Mouse (Mus musculus) testis, postnatal 14 days (tissue): ENCODE measurements around the gene Hoxd10.

Source experiments
- DNase-seq: peaks from one replicate; pipeline ENCODE4 v3.0.0; 2021; ENCODE audit warnings: low spot score

Hoxd10 gene

GRCm38 (mm10) chr2:74696442-74697335 lies 5.0 kb downstream of the Hoxd10 start:
- no peak for DNase-seq

DNA sequence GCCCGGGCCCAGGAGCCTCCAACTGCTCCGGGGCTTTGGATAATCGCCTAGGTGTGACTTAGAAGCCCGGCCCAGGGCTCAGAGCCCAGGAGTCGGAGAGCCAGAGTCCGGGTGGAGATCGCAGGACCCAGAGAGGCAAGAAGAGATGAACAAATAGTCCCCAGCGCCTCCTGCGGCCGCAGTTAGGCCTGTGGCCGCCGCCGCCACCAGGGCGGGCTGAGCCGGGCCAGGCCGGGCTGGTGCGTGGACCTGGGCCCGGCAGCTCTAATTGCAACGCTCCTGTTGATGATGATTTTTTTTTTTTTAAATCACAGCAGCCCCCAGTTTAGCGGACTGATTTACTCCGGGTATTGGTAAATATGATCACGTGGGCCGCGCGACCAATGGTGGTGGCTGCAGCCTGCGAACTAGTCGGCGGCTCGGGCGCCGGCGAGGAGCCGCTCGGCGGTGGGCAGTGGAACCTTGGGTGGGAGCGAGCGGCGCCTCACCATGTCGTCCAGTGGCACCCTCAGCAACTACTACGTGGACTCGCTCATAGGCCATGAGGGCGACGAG lies 5.9 kb downstream of the Hoxd10 start, which contains the start of gene Hoxd9:
TSS of gene Hoxd9 (plus strand) at position 161 of the 555 bp plus-strand sequence.
- DNase-seq: peak; percentile 72

- no peak for DNase-seq
Observed at GRCm38 (mm10) chr2:74698201-74699052, 6.7 kb downstream of the Hoxd10 start.

DNA sequence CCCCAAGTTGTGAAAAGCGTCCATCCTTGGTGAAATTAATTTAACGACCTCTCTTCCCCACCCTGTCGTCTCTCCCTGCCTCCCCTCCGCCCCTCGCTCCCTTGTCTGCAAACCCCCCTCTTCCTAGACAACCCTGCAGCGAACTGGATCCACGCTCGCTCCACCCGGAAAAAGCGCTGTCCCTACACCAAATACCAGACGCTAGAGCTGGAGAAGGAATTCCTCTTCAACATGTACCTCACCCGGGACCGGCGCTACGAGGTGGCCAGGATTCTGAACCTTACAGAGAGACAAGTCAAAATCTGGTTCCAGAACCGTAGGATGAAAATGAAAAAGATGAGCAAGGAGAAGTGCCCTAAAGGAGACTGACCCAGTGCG lies 7.3 kb downstream of the Hoxd10 start:
- no peak for DNase-seq

- no peak for DNase-seq
Observed at GRCm38 (mm10) chr2:74699664-74700545, 8.2 kb downstream of the Hoxd10 start.

- no peak for DNase-seq
Observed at GRCm38 (mm10) chr2:74700546-74701112, 8.9 kb downstream of the Hoxd10 start.

- DNase-seq: peak; percentile 70
Observed at GRCm38 (mm10) chr2:74701949-74702819, 10.5 kb downstream of the Hoxd10 start.

GRCm38 (mm10) chr2:74702820-74703219 lies 11.1 kb downstream of the Hoxd10 start:
- no peak for DNase-seq

GRCm38 (mm10) chr2:74703317-74703716 lies 11.6 kb downstream of the Hoxd10 start:
- DNase-seq: no peak

GRCm38 (mm10) chr2:74703720-74704392 lies 12.1 kb downstream of the Hoxd10 start:
- no peak for DNase-seq

GRCm38 (mm10) chr2:74704393-74704998 lies 12.8 kb downstream of the Hoxd10 start, which contains the start of gene Hoxd8:
Gene Hoxd8, plus strand, starts transcription at chr2:74704615.
- peak; percentile 89 for DNase-seq

DNA sequence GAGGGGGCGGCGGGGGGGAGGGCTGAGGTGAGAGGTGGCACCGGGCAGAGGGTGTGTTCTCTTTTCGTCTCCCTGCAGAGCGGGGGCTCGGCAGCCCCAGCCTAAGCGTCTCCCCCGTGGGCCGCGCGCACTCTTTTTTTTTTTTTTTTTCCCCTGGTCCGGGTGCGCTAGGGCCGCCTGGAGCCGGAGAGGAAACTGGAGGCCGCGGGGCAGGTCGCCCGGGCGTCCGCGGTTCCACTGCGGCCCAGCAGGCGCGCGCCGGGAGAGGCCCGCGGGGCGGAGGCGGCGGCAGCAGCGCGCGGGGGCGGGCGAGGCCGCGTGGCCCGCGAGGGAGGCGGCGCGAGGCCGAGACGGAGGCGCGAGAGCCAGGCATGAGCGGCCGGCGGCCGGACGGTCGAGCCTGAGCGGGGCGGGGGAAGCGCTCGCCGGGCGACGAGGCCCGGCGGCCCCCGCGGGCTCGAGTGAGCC lies 13.3 kb downstream of the Hoxd10 start:
- DNase-seq: peak; percentile 78

- peak; percentile 71 for DNase-seq
Observed at GRCm38 (mm10) chr2:74705467-74706089, 13.9 kb downstream of the Hoxd10 start.

DNA sequence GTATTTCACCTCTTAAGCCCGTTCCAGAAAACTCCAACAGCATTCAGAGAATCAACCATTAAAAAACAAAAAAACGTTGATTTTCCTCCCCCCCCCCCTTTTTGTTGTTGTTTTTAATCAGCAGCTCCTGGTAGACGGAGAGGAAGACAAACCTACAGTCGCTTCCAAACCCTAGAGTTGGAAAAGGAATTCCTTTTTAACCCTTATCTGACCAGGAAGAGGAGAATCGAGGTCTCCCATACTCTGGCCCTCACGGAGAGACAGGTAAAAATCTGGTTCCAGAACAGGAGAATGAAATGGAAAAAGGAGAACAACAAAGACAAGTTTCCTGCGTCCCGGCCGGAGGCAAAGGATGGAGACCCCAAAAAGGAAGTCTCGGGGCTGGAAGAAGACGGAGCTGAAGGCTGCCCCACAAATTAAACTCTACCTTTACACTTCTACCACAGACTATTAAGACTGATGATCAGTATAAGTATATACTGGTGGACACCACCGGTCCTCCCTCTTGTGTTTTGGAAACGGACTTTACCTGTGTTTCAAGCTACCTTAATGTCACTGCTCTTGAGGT lies 14.8 kb downstream of the Hoxd10 start:
- no peak for DNase-seq

DNA sequence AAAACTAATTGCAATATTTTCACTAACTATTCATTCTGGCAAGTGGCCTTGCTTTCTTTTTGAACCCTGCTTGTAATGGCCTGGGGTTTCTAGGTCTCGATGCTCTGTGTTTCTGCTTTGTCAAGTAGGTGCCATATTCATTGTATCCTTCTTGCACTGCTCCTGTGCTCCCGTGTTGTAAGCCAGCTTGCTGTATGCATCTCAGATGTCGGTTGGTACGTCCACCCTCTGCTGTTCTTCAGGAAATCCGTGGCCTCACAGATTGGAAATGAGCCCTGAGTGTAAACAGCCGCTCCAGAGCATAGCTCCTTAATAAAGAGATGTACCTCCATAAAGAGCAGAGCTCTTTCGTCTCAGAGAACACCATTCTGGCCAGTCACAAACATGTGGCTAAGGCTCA lies 15.9 kb downstream of the Hoxd10 start:
- no peak for DNase-seq

DNA sequence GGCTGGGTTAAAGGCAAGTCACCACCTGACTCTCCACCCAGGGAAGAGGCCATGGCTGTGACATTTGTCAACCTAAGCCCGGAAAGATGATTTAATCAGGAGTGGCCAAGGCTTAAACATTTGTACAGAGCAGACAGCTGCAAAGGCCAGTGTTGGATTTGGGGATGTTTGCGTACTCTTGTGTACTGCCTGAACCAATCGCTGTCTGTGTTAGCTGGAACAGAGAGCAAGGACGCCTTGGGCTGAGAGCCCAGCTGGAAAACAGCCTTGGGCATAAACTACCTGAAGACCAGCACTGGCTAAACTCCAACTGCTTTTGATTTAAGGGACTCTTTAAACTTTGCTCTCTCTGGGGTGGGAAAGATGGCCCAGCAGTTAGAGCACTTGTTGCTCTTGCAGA lies 17.0 kb downstream of the Hoxd10 start:
- DNase-seq: no peak

- DNase-seq: no peak
Observed at GRCm38 (mm10) chr2:74709465-74710419, 18.0 kb downstream of the Hoxd10 start.
